Mouse (Mus musculus): ENCODE measurements around the gene Kifc3. TPM values are rescaled to one million over a fixed set of nuclear protein-coding genes. Genes with fewer than 3 reads are reported as not detected.

The Kifc3 gene
- total and polyA plus RNA-seq, 3 experiments = 10.6 to 19.1 TPM; not detected in 1

GRCm38 (mm10) chr8:95242099-95242825 lies 39.6 kb upstream of the Kifc3 start:
- Histone ChIP-seq H3K79me2 (ENCODE audit: control insufficient read depth, insufficient read depth, low read length, poor library complexity) (no peaks in the 10 kb centered on the region), H3K4me1 (ENCODE audit: control insufficient read depth in 1 of 2, insufficient read depth in 2 of 2, low read length in 2 of 2) (peaks cover 2 to 7% of the 10 kb centered on the region in 2 experiments; a peak in 3 of 4 replicates), H3K4me3 (ENCODE audit: control insufficient read depth in 1 of 2, insufficient read depth in 1 of 2, low read depth in 2 of 2, low read length in 2 of 2) (no peak overlapping the region), H3K36me3 (ENCODE audit: control insufficient read depth in 1 of 2, insufficient read depth in 2 of 2, low read length in 2 of 2) (peaks cover 0 to 4% of the 10 kb centered on the region in 2 experiments; a peak in 2 of 4 replicates), H3K9ac (ENCODE audit: control insufficient read depth, low read depth, low read length, poor library complexity, severe bottlenecking) (no peak overlapping the region), H3K27ac (ENCODE audit: control insufficient read depth, low read depth, low read length) (no peak overlapping the region), H3K27me3 (ENCODE audit: control insufficient read depth in 1 of 2, insufficient read depth in 2 of 2, low read length in 2 of 2) (no peaks in the 10 kb centered on the region), H3K9me3 (replicated peaks; ENCODE audit: insufficient read depth, low read length) (no peaks in the 10 kb centered on the region)
- TF ChIP-seq HCFC1 (IDR thresholded peaks at IDR 0.05; ENCODE audit: low read depth, low read length) = no peak
- TF ChIP-seq ZMIZ1 (IDR thresholded peaks at IDR 0.05; ENCODE audit: low read depth, low read length) = no peak
- no peak for TF ChIP-seq USF2 (IDR thresholded peaks at IDR 0.05; ENCODE audit: borderline replicate concordance in 1 of 2, insufficient read depth in 1 of 2, low read depth in 1 of 2, low read length in 2 of 2)
- no peak for TF ChIP-seq EP300 (IDR thresholded peaks at IDR 0.05; ENCODE audit: low read depth in 1 of 2, low read length in 2 of 2)
- no peak for TF ChIP-seq MAFK (IDR thresholded peaks at IDR 0.05; ENCODE audit: borderline replicate concordance, low read depth, low read length)
- TF ChIP-seq SIN3A (IDR thresholded peaks at IDR 0.05; ENCODE audit: low read length) = no peak
- no peak for TF ChIP-seq MAZ (IDR thresholded peaks at IDR 0.05; ENCODE audit: low read depth, low read length)
- no peak for TF ChIP-seq NRF1 (IDR thresholded peaks at IDR 0.05; ENCODE audit: insufficient read depth, low read depth, low read length, poor library complexity, severe bottlenecking)
- no peak for TF ChIP-seq POLR2AphosphoS2 (IDR thresholded peaks at IDR 0.05; ENCODE audit: low read length)
- no peak for DNase-seq (ENCODE audit: low read depth, low spot score)

DNA sequence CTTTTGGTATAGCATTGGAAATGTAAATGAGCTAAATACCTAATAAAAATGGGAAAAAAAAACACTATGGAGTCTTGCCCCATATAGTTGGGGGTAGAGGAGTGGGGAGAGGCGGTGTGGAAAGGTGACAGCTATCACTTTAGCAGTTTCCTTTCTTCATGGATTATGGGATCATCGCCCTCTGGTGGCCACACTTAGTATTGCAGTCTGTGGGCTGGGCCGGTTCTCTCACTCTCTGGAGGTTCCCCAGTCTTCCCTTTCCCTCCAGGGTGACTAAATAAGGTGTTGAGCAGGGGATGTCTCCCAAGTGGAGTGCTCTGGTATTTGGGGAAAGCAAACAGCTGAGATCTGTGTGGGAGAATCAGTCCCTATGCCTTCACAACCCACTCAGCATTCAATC lies 33.1 kb upstream of the Kifc3 start:
- peak; percentile 70 for DNase-seq (ENCODE audit: low read depth, low spot score)
- H3K27ac ChIP-seq (ENCODE audit: control insufficient read depth, low read depth, low read length) = no peak overlapping the region
- no peak for TF ChIP-seq ZMIZ1 (IDR thresholded peaks at IDR 0.05; ENCODE audit: low read depth, low read length)
- peak; percentile 61 for TF ChIP-seq RAD21 (IDR thresholded peaks at IDR 0.05; ENCODE audit: low read depth, low read length)
- TF ChIP-seq ZC3H11A (IDR thresholded peaks at IDR 0.05; ENCODE audit: low read depth, low read length) = 0 out of 2 replicates have a peak, but pooled peaks have one; percentile 37
- peak; percentile 80 for TF ChIP-seq SMC3 (IDR thresholded peaks at IDR 0.05; ENCODE audit: low read depth, low read length)
- TF ChIP-seq CTCF (IDR thresholded peaks at IDR 0.05 in 2 of 3, conservative IDR thresholded peaks at IDR 0.05 in 1 of 3; ENCODE audit: control insufficient read depth in 1 of 3, insufficient read depth in 1 of 3, low read depth in 2 of 3, low read length in 3 of 3, poor library complexity in 1 of 3, severe bottlenecking in 1 of 3) = peak; percentile 76 to 90 (median 82)

More for the DNA sequence above, 33.1 kb upstream of the Kifc3 start:
- H3K79me2 ChIP-seq (ENCODE audit: control insufficient read depth, insufficient read depth, low read length, poor library complexity) = no peaks in the 10 kb centered on the region
- no peaks in the 10 kb centered on the region for H3K4me1 ChIP-seq (ENCODE audit: control insufficient read depth in 1 of 2, insufficient read depth in 2 of 2, low read length in 2 of 2)
- H3K36me3 ChIP-seq (ENCODE audit: control insufficient read depth in 1 of 2, insufficient read depth in 2 of 2, low read length in 2 of 2) = no peaks in the 10 kb centered on the region; a peak in 1 of 4 replicates
- H3K4me3 ChIP-seq (ENCODE audit: control insufficient read depth in 1 of 2, insufficient read depth in 1 of 2, low read depth in 2 of 2, low read length in 2 of 2) = no peak overlapping the region
- no peaks in the 10 kb centered on the region for H3K9me3 ChIP-seq (replicated peaks; ENCODE audit: insufficient read depth, low read length)
- H3K27me3 ChIP-seq (ENCODE audit: control insufficient read depth in 1 of 2, insufficient read depth in 2 of 2, low read length in 2 of 2) = no peaks in the 10 kb centered on the region
- no peak overlapping the region for H3K9ac ChIP-seq (ENCODE audit: control insufficient read depth, low read depth, low read length, poor library complexity, severe bottlenecking)

All from MEL (cell line).